Mouse (Mus musculus) lung, postnatal 0 days (tissue): ENCODE results near the gene Egln3.

Source experiments
- CTCF ChIP-seq: IDR thresholded peaks from 2 replicates; pipeline ENCODE4 v1.5.1; 2016; ENCODE audit warnings: antibody characterized with exemption, mild to moderate bottlenecking
- EP300 ChIP-seq: IDR thresholded peaks from 2 replicates; pipeline ENCODE4 v1.6.1; 2016; ENCODE audit warnings: antibody characterized with exemption, mild to moderate bottlenecking, control low read depth

DNA sequence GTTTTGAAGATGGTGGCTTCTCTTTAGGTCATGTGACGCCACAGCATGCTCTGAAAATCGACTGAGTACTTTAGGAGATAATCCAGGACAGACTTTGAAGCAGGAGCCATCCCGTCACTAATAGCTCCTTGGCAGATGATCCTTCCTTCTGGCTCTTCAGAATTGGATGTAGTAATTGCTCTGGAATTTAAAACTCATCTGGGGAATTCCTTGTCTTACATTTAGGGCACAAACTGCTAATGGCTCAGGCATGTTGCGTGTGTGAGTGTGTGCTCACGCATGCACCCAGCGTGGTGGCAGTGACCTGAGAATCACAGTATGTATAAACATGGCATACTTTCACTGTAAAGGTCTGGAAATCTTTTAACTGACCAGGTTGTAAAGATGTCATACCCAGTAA, 38.3 kb upstream of the Egln3 start:
- TF ChIP-seq EP300 (no peak), CTCF (no peak)
